Comparison of ENCODE assay signal across 10 mouse cellular contexts in the genomic region with DNA sequence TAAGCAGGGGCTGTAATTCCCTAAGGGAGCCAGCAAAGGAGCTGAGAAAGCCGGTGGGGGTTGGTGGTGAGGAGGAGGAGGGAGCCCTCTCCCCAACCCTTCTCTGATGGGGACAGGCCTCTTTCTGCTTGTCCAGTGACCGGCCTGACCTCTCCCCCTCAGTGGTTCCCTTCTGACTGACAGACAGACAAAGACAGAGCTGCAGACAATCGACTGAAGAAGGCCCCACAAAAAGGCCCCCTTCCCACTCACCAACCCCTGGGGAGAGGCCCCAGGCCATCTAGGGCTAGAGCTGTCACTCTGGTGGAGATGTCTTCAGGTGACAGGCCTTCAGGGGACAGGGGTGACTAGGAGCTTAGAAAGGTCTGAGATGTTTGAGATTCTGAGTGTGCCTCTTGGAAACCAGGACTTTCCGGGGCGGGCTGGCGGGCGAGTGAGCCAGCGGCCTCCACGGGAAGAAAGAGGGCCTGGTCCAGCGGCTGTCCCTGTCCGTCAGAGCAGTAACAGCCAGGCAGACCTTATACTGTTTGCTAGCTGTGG. TPM values are rescaled to one million over a fixed set of nuclear protein-coding genes. Genes with fewer than 3 reads are reported as not detected.
DNase-seq lines count a peak whose midpoint lies in the region; ATAC-seq and TF ChIP-seq lines count a peak whose summit lies in the region.
"Had no signal": no experiment of that assay in that cellular context is flagged by ENCODE, and none has a peak within 500 bp of the region (broad histone marks: within the 10 kb centered on the region; RNA-seq: fewer than 3 reads in every experiment).

No protein-coding gene starts in this region.

- no peak overlapping the region for H3K4me3 ChIP-seq in C2C12 (ENCODE audit: insufficient read depth, poor library complexity, severe bottlenecking)
- no peak overlapping the region for H3K4me3 ChIP-seq in midbrain, embryonic 11.5 days (ENCODE audit: low read depth, low read length)
- H3K4me3 ChIP-seq in liver, postnatal 0 days (ENCODE audit: low read depth, low read length): no peak overlapping the region

- peak; percentile 81 for DNase-seq in embryo, embryonic 10 days (ENCODE audit: low spot score)
- peak; percentile 26 to 53 for DNase-seq in gastrocnemius, adult 8-10 months (ENCODE audit: low spot score in 2 of 2)
- peak; percentile 94 for DNase-seq in midbrain, embryonic 11.5 days (ENCODE audit: low spot score, missing footprints)
- no peak for DNase-seq in liver, postnatal 0 days
- no peak for DNase-seq in urinary bladder, postnatal 14 days (ENCODE audit: low spot score)
- no peak for DNase-seq in thymus, postnatal 4 days
- DNase-seq: heart, adult 11 months; lung, postnatal 14 days had no signal

- no peaks in the 10 kb centered on the region for H3K27me3 ChIP-seq in C2C12 (ENCODE audit: control insufficient read depth, insufficient read depth, insufficient read length)
- no peaks in the 10 kb centered on the region for H3K27me3 ChIP-seq in midbrain, embryonic 11.5 days (ENCODE audit: control insufficient read depth, insufficient read depth, low read length)
- peaks cover 29% of the 10 kb centered on the region for H3K27me3 ChIP-seq in liver, postnatal 0 days (ENCODE audit: insufficient read depth, low read length)

- no peak for TF ChIP-seq CTCF in C2C12 (IDR thresholded peaks at IDR 0.05; ENCODE audit: control insufficient read depth, insufficient read depth, insufficient read length)
- TF ChIP-seq CTCF in liver, postnatal 0 days (IDR thresholded peaks at IDR 0.05; ENCODE audit: low read depth): no peak

- peaks cover 65% of the 10 kb centered on the region for H3K4me1 ChIP-seq in midbrain, embryonic 11.5 days (ENCODE audit: control insufficient read depth, insufficient read depth, low read length)
- no peaks in the 10 kb centered on the region; the same call in 1 of the 2 replicates for H3K4me1 ChIP-seq in liver, postnatal 0 days (ENCODE audit: insufficient read depth)

- peak; percentile 34 for ATAC-seq in midbrain, embryonic 11.5 days (ENCODE audit: low FRiP score)
- ATAC-seq in granulocyte monocyte progenitor cell, adult 5-6 weeks (replicated peaks; ENCODE audit: poor library complexity, severe bottlenecking): no peak
- ATAC-seq in liver, postnatal 0 days: no peak

- H3K4me2 ChIP-seq in midbrain, embryonic 11.5 days: peak overlapping the region; percentile 63
- H3K4me2 ChIP-seq in liver, postnatal 0 days (ENCODE audit: low read depth, low read length): no peak overlapping the region

- no peaks in the 10 kb centered on the region for H3K79me2 ChIP-seq in C2C12 (ENCODE audit: control insufficient read depth, insufficient read depth)

- H3K9me3 ChIP-seq in midbrain, embryonic 11.5 days (ENCODE audit: control insufficient read depth, low read length): no peaks in the 10 kb centered on the region
- no peaks in the 10 kb centered on the region for H3K9me3 ChIP-seq in liver, postnatal 0 days (ENCODE audit: low read length)

- H3ac ChIP-seq in C2C12 (ENCODE audit: control insufficient read depth, insufficient read length, low read depth): peak overlapping the region; percentile 54

- peak overlapping the region; percentile 92 for H3K9ac ChIP-seq in midbrain, embryonic 11.5 days (ENCODE audit: low read length)
- H3K9ac ChIP-seq in liver, postnatal 0 days (replicated peaks): no peak overlapping the region

- H3K27ac ChIP-seq in midbrain, embryonic 11.5 days (ENCODE audit: low read depth, low read length): peak overlapping the region; percentile 100
- H3K27ac ChIP-seq in liver, postnatal 0 days (ENCODE audit: low read depth): no peak overlapping the region

- TF ChIP-seq EP300 in liver, postnatal 0 days (IDR thresholded peaks at IDR 0.05; ENCODE audit: low read depth): no peak

- WGBS in midbrain, embryonic 11.5 days: 3% methylated on average over 11 of the region's 11 CpGs
- WGBS in liver, postnatal 0 days (ENCODE audit: insufficient replicate concordance): 47% methylated on average over 11 of the region's 11 CpGs

- H3K36me3 ChIP-seq in C2C12 (ENCODE audit: control insufficient read depth, insufficient read depth): no peaks in the 10 kb centered on the region
- H3K36me3 ChIP-seq in midbrain, embryonic 11.5 days (ENCODE audit: control insufficient read depth, insufficient read depth, low read length): no peaks in the 10 kb centered on the region
- H3K36me3 ChIP-seq in liver, postnatal 0 days (replicated peaks; ENCODE audit: insufficient read depth, low read length): no peaks in the 10 kb centered on the region

- no peaks in the 10 kb centered on the region for H3K79me3 ChIP-seq in C2C12 (ENCODE audit: low read depth)

TF ChIP-seq in C2C12, 6 proteins besides CTCF, POLR2A, EP300 and RAD21:
- TF ChIP-seq MAX (IDR thresholded peaks at IDR 0.05) (no peak), MYOD1 (IDR thresholded peaks at IDR 0.05; ENCODE audit: control insufficient read depth, insufficient read length, low read depth) (peak; percentile 83)

RNA-seq across cellular contexts. Expression of a gene that starts 24.0 kb away (rescaled TPM):
- 29.0 TPM for polyA plus RNA-seq in C2C12 (2012; fragmentation: generic; extraction: Trizol)
- 10 to 100 TPM; 22.9 to 30.1 (median 24.3) TPM for total RNA-seq in gastrocnemius, adult 8-10 months (2022)
- 47.5 and 51.1 TPM in 2 replicates for polyA plus RNA-seq in midbrain, embryonic 11.5 days (2014; fragmentation: Nextera tagmentation; extraction: Ambion mirVana)
- 1.4 and 7.4 TPM in 2 replicates for total RNA-seq in granulocyte monocyte progenitor cell, adult 5-6 weeks (2014; fragmentation: Nextera tagmentation)
- total RNA-seq in granulocyte monocyte progenitor cell, adult 5-6 weeks (2017): 3.9 and 4.4 TPM in 2 replicates
- polyA plus RNA-seq in liver, postnatal 0 days (2015; fragmentation: Nextera tagmentation; extraction: Ambion mirVana): 51.0 and 55.5 TPM in 2 replicates

RNA-seq across cellular contexts. Expression of a gene that starts 42.6 kb away (rescaled TPM):
- polyA plus RNA-seq in C2C12 (2012; fragmentation: generic; extraction: Trizol): 33.1 TPM
- 10 to 100 TPM; 23.0 to 30.7 (median 27.9) TPM for total RNA-seq in gastrocnemius, adult 8-10 months (2022)
- 91.4 and 92.8 TPM in 2 replicates for polyA plus RNA-seq in midbrain, embryonic 11.5 days (2014; fragmentation: Nextera tagmentation; extraction: Ambion mirVana)
- total RNA-seq in granulocyte monocyte progenitor cell, adult 5-6 weeks (2014; fragmentation: Nextera tagmentation): 53.6 and 66.7 TPM in 2 replicates
- total RNA-seq in granulocyte monocyte progenitor cell, adult 5-6 weeks (2017): 68.4 and 68.9 TPM in 2 replicates
- 38.3 and 38.4 TPM in 2 replicates for polyA plus RNA-seq in liver, postnatal 0 days (2015; fragmentation: Nextera tagmentation; extraction: Ambion mirVana)

RNA-seq across cellular contexts. Expression of a gene that starts 43.9 kb away (rescaled TPM):
- 89.3 TPM for polyA plus RNA-seq in C2C12 (2012; fragmentation: generic; extraction: Trizol)
- total RNA-seq in gastrocnemius, adult 8-10 months (2022): 100 to 1,000 TPM; 479 to 603 (median 495) TPM
- 31.7 and 35.2 TPM in 2 replicates for polyA plus RNA-seq in midbrain, embryonic 11.5 days (2014; fragmentation: Nextera tagmentation; extraction: Ambion mirVana)
- 22.2 and 39.8 TPM in 2 replicates for total RNA-seq in granulocyte monocyte progenitor cell, adult 5-6 weeks (2014; fragmentation: Nextera tagmentation)
- total RNA-seq in granulocyte monocyte progenitor cell, adult 5-6 weeks (2017): 35.2 and 39.9 TPM in 2 replicates
- 17.6 and 22.1 TPM in 2 replicates for polyA plus RNA-seq in liver, postnatal 0 days (2015; fragmentation: Nextera tagmentation; extraction: Ambion mirVana)

RNA-seq across cellular contexts. Expression of a gene that starts 54.2 kb away (rescaled TPM):
- polyA plus RNA-seq in C2C12 (2012; fragmentation: generic; extraction: Trizol): 0.01 TPM
- not detected for total RNA-seq in gastrocnemius, adult 8-10 months (2022)
- polyA plus RNA-seq in midbrain, embryonic 11.5 days (2014; fragmentation: Nextera tagmentation; extraction: Ambion mirVana): 0.12 and 0.19 TPM in 2 replicates
- total RNA-seq in granulocyte monocyte progenitor cell, adult 5-6 weeks (2014; fragmentation: Nextera tagmentation): not detected in 2 replicates
- total RNA-seq in granulocyte monocyte progenitor cell, adult 5-6 weeks (2017): 0.67 TPM in 1 of 2 replicates, not detected in the other
- polyA plus RNA-seq in liver, postnatal 0 days (2015; fragmentation: Nextera tagmentation; extraction: Ambion mirVana): 10.1 and 13.9 TPM in 2 replicates

Comparison
In these comparisons a context has a peak if more than half of its experiments do, and no peak if none do; other contexts are left out.
1. DNase-seq: peak in embryo, embryonic 10 days (single experiment), gastrocnemius, adult 8-10 months (2 of 2) and midbrain, embryonic 11.5 days (single experiment); none in liver, postnatal 0 days (single experiment), urinary bladder, postnatal 14 days (single experiment) and thymus, postnatal 4 days (single experiment).